Mouse (Mus musculus): Measurements from ENCODE around the gene Cntn5. TPM values are rescaled to one million over a fixed set of nuclear protein-coding genes. Genes with fewer than 3 reads are reported as not detected.

Cntn5 gene
- polyA plus RNA-seq, 1 experiment from 2014 or later = 0.84 TPM

DNA sequence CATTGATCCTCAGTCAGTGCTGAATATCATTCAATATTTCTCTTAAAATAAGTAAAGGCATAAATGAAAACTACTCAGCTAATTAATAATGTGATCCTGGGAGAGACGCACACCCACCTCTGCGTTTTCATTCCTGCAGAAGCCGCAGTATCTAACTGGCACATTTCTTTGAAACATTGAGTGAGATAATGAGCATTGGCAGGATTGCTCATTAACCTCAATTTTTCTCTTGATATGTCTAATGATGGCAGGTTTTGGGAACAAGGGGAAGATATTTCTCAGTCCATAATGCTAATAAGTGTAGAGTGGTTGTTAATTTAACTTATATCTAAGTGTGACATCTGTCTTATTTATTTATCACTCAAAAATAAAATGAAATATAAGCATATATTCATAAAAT, 734.0 kb downstream of the Cntn5 start:
- Histone ChIP-seq H3K36me3 (ENCODE audit: control insufficient read depth, insufficient read depth, low read length) (no peaks in the 10 kb centered on the region), H3K4me2 (ENCODE audit: low read depth) (no peak overlapping the region), H3K27me3 (ENCODE audit: control insufficient read depth, insufficient read depth, low read length) (no peaks in the 10 kb centered on the region), H3K4me3 (ENCODE audit: low read depth, low read length) (no peak overlapping the region), H3K9ac (ENCODE audit: low read length) (no peak overlapping the region), H3K4me1 (ENCODE audit: control insufficient read depth, insufficient read depth, low read length) (no peaks in the 10 kb centered on the region), H3K9me3 (ENCODE audit: control insufficient read depth, low read length) (no peaks in the 10 kb centered on the region), H3K27ac (ENCODE audit: low read depth, low read length) (no peak overlapping the region)
- no peak for DNase-seq (ENCODE audit: low spot score)
- no peak for ATAC-seq (ENCODE audit: insufficient read depth, low FRiP score, low TSS enrichment)
- 96% methylated on average over 3 of the region's 3 CpGs for WGBS

- Histone ChIP-seq H3K27me3 (ENCODE audit: control insufficient read depth, insufficient read depth, low read length) (no peaks in the 10 kb centered on the region), H3K4me2 (ENCODE audit: low read depth) (no peak overlapping the region), H3K4me1 (ENCODE audit: control insufficient read depth, insufficient read depth, low read length) (no peaks in the 10 kb centered on the region), H3K4me3 (ENCODE audit: low read depth, low read length) (no peak overlapping the region), H3K9me3 (ENCODE audit: control insufficient read depth, low read length) (no peaks in the 10 kb centered on the region), H3K9ac (ENCODE audit: low read length) (no peak overlapping the region), H3K27ac (ENCODE audit: low read depth, low read length) (no peak overlapping the region), H3K36me3 (ENCODE audit: control insufficient read depth, insufficient read depth, low read length) (no peaks in the 10 kb centered on the region)
- ATAC-seq (ENCODE audit: insufficient read depth, low FRiP score, low TSS enrichment) = no peak
- WGBS = 87% methylated on average over 1 of the region's 1 CpGs
- no peak for DNase-seq (ENCODE audit: low spot score)
These were observed 783.1 kb downstream of the Cntn5 start for GRCm38 (mm10) chr9:10121350-10122057.

DNA sequence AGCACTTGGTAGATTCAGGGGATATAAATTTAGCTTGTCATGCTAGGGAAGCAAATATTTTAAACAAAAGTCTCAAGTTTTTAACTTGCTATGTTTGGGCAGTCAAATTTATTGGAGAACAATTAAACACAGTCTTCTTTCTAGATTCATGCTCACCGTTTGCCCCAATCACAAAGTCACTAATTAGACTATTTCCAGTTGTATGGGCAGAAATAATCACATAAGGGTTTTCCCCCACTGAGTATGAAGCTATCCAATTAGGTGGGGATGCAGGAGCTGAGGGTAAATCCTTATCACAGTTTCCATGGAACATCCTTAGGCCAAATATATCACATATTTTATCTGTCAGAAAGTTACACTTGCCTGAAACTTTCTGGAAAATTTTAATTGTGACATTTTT, 788.0 kb downstream of the Cntn5 start:
- no peak overlapping the region for H3K27ac ChIP-seq (ENCODE audit: low read depth, low read length)
- WGBS = 85% methylated on average over 1 of the region's 1 CpGs
- ATAC-seq (ENCODE audit: insufficient read depth, low FRiP score, low TSS enrichment) (no peak), DNase-seq (ENCODE audit: low spot score) (no peak)
- no peaks in the 10 kb centered on the region for H3K36me3 ChIP-seq (ENCODE audit: control insufficient read depth, insufficient read depth, low read length)
- no peak overlapping the region for H3K9ac ChIP-seq (ENCODE audit: low read length)
- no peak overlapping the region for H3K4me2 ChIP-seq (ENCODE audit: low read depth)
- H3K4me3 ChIP-seq (ENCODE audit: low read depth, low read length) = no peak overlapping the region
- no peaks in the 10 kb centered on the region for H3K4me1 ChIP-seq (ENCODE audit: control insufficient read depth, insufficient read depth, low read length)
- H3K9me3 ChIP-seq (ENCODE audit: control insufficient read depth, low read length) = no peaks in the 10 kb centered on the region
- no peaks in the 10 kb centered on the region for H3K27me3 ChIP-seq (ENCODE audit: control insufficient read depth, insufficient read depth, low read length)

GRCm38 (mm10) chr9:10109156-10109555, 795.4 kb downstream of the Cntn5 start:
- Histone ChIP-seq H3K9me3 (ENCODE audit: control insufficient read depth, low read length) (no peaks in the 10 kb centered on the region), H3K36me3 (ENCODE audit: control insufficient read depth, insufficient read depth, low read length) (no peaks in the 10 kb centered on the region), H3K9ac (ENCODE audit: low read length) (no peak overlapping the region), H3K4me3 (ENCODE audit: low read depth, low read length) (no peak overlapping the region), H3K27me3 (ENCODE audit: control insufficient read depth, insufficient read depth, low read length) (no peaks in the 10 kb centered on the region), H3K4me2 (ENCODE audit: low read depth) (no peak overlapping the region), H3K4me1 (ENCODE audit: control insufficient read depth, insufficient read depth, low read length) (no peaks in the 10 kb centered on the region), H3K27ac (ENCODE audit: low read depth, low read length) (no peak overlapping the region)
- 96% methylated on average over 1 of the region's 1 CpGs for WGBS
- ATAC-seq (ENCODE audit: insufficient read depth, low FRiP score, low TSS enrichment) (no peak), DNase-seq (ENCODE audit: low spot score) (no peak)

DNA sequence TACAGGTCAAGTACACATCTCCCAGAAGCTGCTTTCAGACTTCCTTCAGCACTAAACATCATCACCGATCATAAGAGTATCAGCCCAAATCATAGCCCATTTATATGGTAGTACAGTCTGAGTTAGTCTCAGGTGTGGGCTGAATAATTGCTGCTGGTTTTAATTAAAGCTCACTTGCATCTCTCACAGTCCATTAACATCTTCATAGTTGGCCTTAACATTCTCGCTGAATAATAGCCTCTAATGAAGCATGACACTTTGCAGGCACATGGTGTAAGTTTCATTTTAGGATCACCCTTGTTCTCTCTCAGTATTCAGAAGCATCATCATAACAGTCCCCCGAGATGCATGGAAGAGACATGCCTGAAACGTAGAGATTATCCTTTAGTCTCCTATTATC, 796.7 kb downstream of the Cntn5 start:
- DNase-seq (ENCODE audit: low spot score) = no peak

DNA sequence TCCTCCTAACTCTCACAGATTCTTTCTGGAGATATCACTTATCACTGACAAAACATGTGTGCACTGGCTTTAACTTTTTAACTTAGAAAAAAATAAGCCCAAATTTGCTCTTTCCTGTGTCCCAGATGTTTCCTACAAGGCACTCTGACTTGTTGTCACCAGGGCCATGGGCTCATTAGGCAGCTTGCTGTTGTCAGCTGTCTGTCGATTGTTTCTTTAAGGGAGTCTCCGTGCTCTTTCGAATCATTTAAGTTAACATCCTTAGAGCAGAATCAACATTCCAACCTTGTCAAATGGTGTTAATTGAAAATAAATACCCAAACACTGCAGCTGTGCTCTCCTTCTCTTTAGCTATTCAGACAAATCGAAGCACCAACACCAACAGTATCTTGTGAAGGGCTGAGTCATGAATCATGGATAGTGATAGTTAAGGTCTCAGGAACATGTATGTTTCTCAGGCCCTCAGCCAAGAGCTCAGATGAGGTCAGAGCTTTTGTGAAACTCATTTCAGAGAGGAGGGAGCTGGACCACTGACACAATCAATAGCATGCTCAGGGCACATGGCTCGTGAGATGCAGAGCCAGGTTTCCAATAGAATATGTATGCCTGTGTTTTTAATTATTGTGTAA, 802.6 kb downstream of the Cntn5 start:
- no peaks in the 10 kb centered on the region for H3K36me3 ChIP-seq (ENCODE audit: control insufficient read depth, insufficient read depth, low read length)
- no peak overlapping the region for H3K4me3 ChIP-seq (ENCODE audit: low read depth, low read length)
- DNase-seq (ENCODE audit: low spot score) = no peak
- H3K9me3 ChIP-seq (ENCODE audit: control insufficient read depth, low read length) = no peaks in the 10 kb centered on the region
- 70% methylated on average over 5 of the region's 5 CpGs for WGBS
- ATAC-seq (ENCODE audit: insufficient read depth, low FRiP score, low TSS enrichment) = no peak
- H3K27ac ChIP-seq (ENCODE audit: low read depth, low read length) = no peak overlapping the region
- no peaks in the 10 kb centered on the region for H3K27me3 ChIP-seq (ENCODE audit: control insufficient read depth, insufficient read depth, low read length)
- no peaks in the 10 kb centered on the region for H3K4me1 ChIP-seq (ENCODE audit: control insufficient read depth, insufficient read depth, low read length)
- H3K9ac ChIP-seq (ENCODE audit: low read length) = no peak overlapping the region
- no peak overlapping the region for H3K4me2 ChIP-seq (ENCODE audit: low read depth)

More for the DNA sequence above, 796.7 kb downstream of the Cntn5 start:
- WGBS = 76% methylated on average over 4 of the region's 4 CpGs
- ATAC-seq (ENCODE audit: insufficient read depth, low FRiP score, low TSS enrichment) = no peak
- no peaks in the 10 kb centered on the region for H3K27me3 ChIP-seq (ENCODE audit: control insufficient read depth, insufficient read depth, low read length)
- H3K4me2 ChIP-seq (ENCODE audit: low read depth) = no peak overlapping the region
- H3K36me3 ChIP-seq (ENCODE audit: control insufficient read depth, insufficient read depth, low read length) = no peaks in the 10 kb centered on the region
- H3K9me3 ChIP-seq (ENCODE audit: control insufficient read depth, low read length) = no peaks in the 10 kb centered on the region
- no peak overlapping the region for H3K9ac ChIP-seq (ENCODE audit: low read length)
- no peaks in the 10 kb centered on the region for H3K4me1 ChIP-seq (ENCODE audit: control insufficient read depth, insufficient read depth, low read length)
- no peak overlapping the region for H3K4me3 ChIP-seq (ENCODE audit: low read depth, low read length)
- H3K27ac ChIP-seq (ENCODE audit: low read depth, low read length) = no peak overlapping the region

DNA sequence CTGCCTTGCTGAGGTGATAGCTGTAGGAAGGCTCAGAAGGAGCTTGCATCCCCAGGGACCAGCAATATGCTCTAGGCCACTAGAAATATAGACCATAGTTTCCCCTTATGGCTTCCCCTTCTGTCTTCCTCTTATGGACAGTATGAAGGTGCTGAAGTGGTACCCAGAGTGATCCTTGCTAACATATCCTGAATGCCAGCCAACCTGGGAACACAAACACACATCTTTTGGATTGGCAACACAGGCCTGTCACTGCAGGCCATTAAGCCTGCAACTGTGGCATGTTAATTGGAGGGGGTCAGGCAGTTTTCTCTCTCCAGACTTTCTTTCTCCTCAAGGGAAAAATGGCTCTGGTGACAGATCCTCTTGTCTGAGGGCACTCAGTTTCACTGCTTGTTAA, 828.3 kb downstream of the Cntn5 start:
- Histone ChIP-seq H3K9ac (ENCODE audit: low read length) (no peak overlapping the region), H3K4me2 (ENCODE audit: low read depth) (no peak overlapping the region), H3K27ac (ENCODE audit: low read depth, low read length) (no peak overlapping the region), H3K27me3 (ENCODE audit: control insufficient read depth, insufficient read depth, low read length) (no peaks in the 10 kb centered on the region), H3K36me3 (ENCODE audit: control insufficient read depth, insufficient read depth, low read length) (no peaks in the 10 kb centered on the region), H3K4me1 (ENCODE audit: control insufficient read depth, insufficient read depth, low read length) (no peaks in the 10 kb centered on the region), H3K4me3 (ENCODE audit: low read depth, low read length) (no peak overlapping the region), H3K9me3 (ENCODE audit: control insufficient read depth, low read length) (no peaks in the 10 kb centered on the region)
- no peak for ATAC-seq (ENCODE audit: insufficient read depth, low FRiP score, low TSS enrichment)
- no peak for DNase-seq (ENCODE audit: low spot score)

GRCm38 (mm10) chr9:10073401-10073800, 831.2 kb downstream of the Cntn5 start:
- no peak overlapping the region for H3K4me3 ChIP-seq (ENCODE audit: low read depth, low read length)
- H3K9ac ChIP-seq (ENCODE audit: low read length) = no peak overlapping the region
- WGBS = 72% methylated on average over 4 of the region's 4 CpGs
- DNase-seq (ENCODE audit: low spot score) (no peak), ATAC-seq (ENCODE audit: insufficient read depth, low FRiP score, low TSS enrichment) (no peak)
- no peaks in the 10 kb centered on the region for H3K9me3 ChIP-seq (ENCODE audit: control insufficient read depth, low read length)
- H3K4me2 ChIP-seq (ENCODE audit: low read depth) = no peak overlapping the region
- no peaks in the 10 kb centered on the region for H3K4me1 ChIP-seq (ENCODE audit: control insufficient read depth, insufficient read depth, low read length)
- H3K27ac ChIP-seq (ENCODE audit: low read depth, low read length) = no peak overlapping the region
- H3K27me3 ChIP-seq (ENCODE audit: control insufficient read depth, insufficient read depth, low read length) = no peaks in the 10 kb centered on the region
- no peaks in the 10 kb centered on the region for H3K36me3 ChIP-seq (ENCODE audit: control insufficient read depth, insufficient read depth, low read length)

DNA sequence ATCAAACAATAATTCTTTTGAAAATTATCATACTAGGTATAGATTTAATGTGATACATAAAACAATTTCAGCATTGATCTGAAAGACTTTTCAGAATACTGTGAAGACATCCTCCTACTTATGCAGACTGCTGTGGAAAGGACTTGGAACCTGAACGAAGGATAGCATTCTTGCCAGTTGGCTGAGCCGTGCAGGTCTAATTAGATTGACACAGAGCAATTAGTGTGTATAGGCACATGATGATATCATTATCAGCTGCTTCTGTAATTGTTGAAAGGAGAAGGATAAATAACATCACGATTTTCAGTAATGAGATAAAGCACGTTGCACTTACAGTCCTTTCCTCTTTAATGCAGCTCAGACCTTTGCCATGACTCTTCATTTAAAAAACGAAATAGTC, 831.7 kb downstream of the Cntn5 start:
- H3K4me2 ChIP-seq (ENCODE audit: low read depth) = no peak overlapping the region
- ATAC-seq (ENCODE audit: insufficient read depth, low FRiP score, low TSS enrichment) = no peak
- no peak for DNase-seq (ENCODE audit: low spot score)
- 79% methylated on average over 5 of the region's 5 CpGs for WGBS
- H3K9ac ChIP-seq (ENCODE audit: low read length) = no peak overlapping the region
- H3K9me3 ChIP-seq (ENCODE audit: control insufficient read depth, low read length) = no peaks in the 10 kb centered on the region
- no peaks in the 10 kb centered on the region for H3K36me3 ChIP-seq (ENCODE audit: control insufficient read depth, insufficient read depth, low read length)
- H3K27me3 ChIP-seq (ENCODE audit: control insufficient read depth, insufficient read depth, low read length) = no peaks in the 10 kb centered on the region
- no peak overlapping the region for H3K27ac ChIP-seq (ENCODE audit: low read depth, low read length)
- no peak overlapping the region for H3K4me3 ChIP-seq (ENCODE audit: low read depth, low read length)
- H3K4me1 ChIP-seq (ENCODE audit: control insufficient read depth, insufficient read depth, low read length) = no peaks in the 10 kb centered on the region

All from neural tube, embryonic 11.5 days (tissue).